Mouse (Mus musculus): ENCODE measurements around the gene Mybpc2. TPM values are rescaled to one million over a fixed set of nuclear protein-coding genes. Genes with fewer than 3 reads are reported as not detected.

The Mybpc2 gene
- polyA plus RNA-seq, 1 experiment: not detected

- Histone ChIP-seq H3K27ac (ENCODE audit: insufficient read depth, low read depth, low read length) (no peak overlapping the region), H3K4me1 (ENCODE audit: control insufficient read depth, insufficient read depth, low read length) (peaks cover 29% of the 10 kb centered on the region), H3K4me3 (ENCODE audit: insufficient read depth, low read depth, low read length) (no peak overlapping the region)
- TF ChIP-seq POLR2A (IDR thresholded peaks at IDR 0.05; ENCODE audit: insufficient read depth, low read depth, low read length) (no peak), CTCF (IDR thresholded peaks at IDR 0.05; ENCODE audit: insufficient read depth, low read depth, low read length) (no peak)
- 61% methylated on average over 13 of the region's 13 CpGs for WGBS
Measured at GRCm38 (mm10) chr7:44486927-44487575, 37.4 kb downstream of the Mybpc2 start.

- TF ChIP-seq POLR2A (IDR thresholded peaks at IDR 0.05; ENCODE audit: insufficient read depth, low read depth, low read length): no peak
- no peak for TF ChIP-seq CTCF (IDR thresholded peaks at IDR 0.05; ENCODE audit: insufficient read depth, low read depth, low read length)
- 76% methylated on average over 7 of the region's 7 CpGs for WGBS
- H3K27ac ChIP-seq (ENCODE audit: insufficient read depth, low read depth, low read length): no peak overlapping the region
- H3K4me1 ChIP-seq (ENCODE audit: control insufficient read depth, insufficient read depth, low read length): peaks cover 18% of the 10 kb centered on the region
- H3K4me3 ChIP-seq (ENCODE audit: insufficient read depth, low read depth, low read length): no peak overlapping the region
Measured at GRCm38 (mm10) chr7:44485572-44486195, 38.8 kb downstream of the Mybpc2 start.

- H3K4me3 ChIP-seq (ENCODE audit: insufficient read depth, low read depth, low read length): no peak overlapping the region
- H3K27ac ChIP-seq (ENCODE audit: insufficient read depth, low read depth, low read length): no peak overlapping the region
- 37% methylated on average over 5 of the region's 5 CpGs for whole genome bisulfite sequencing
- peaks cover 13% of the 10 kb centered on the region; the same call in 1 of the 2 replicates for H3K4me1 ChIP-seq (ENCODE audit: control insufficient read depth, insufficient read depth, low read length)
- no peak for TF ChIP-seq POLR2A (IDR thresholded peaks at IDR 0.05; ENCODE audit: insufficient read depth, low read depth, low read length)
- peak; percentile 37; the same call in 1 of the 2 replicates for TF ChIP-seq CTCF (IDR thresholded peaks at IDR 0.05; ENCODE audit: insufficient read depth, low read depth, low read length)
Measured at GRCm38 (mm10) chr7:44484841-44485571, 39.5 kb downstream of the Mybpc2 start.

GRCm38 (mm10) chr7:44484109-44484508, 40.3 kb downstream of the Mybpc2 start:
- 78% methylated on average over 1 of the region's 1 CpGs for WGBS
- Histone ChIP-seq H3K4me3 (ENCODE audit: insufficient read depth, low read depth, low read length) (no peak overlapping the region), H3K4me1 (ENCODE audit: control insufficient read depth, insufficient read depth, low read length) (peaks cover 10% of the 10 kb centered on the region; the same call in 1 of the 2 replicates), H3K27ac (ENCODE audit: insufficient read depth, low read depth, low read length) (no peak overlapping the region)
- TF ChIP-seq POLR2A (IDR thresholded peaks at IDR 0.05; ENCODE audit: insufficient read depth, low read depth, low read length): no peak

- 78% methylated on average over 3 of the region's 3 CpGs for WGBS
- H3K27ac ChIP-seq (ENCODE audit: insufficient read depth, low read depth, low read length): no peak overlapping the region
- no peak for TF ChIP-seq POLR2A (IDR thresholded peaks at IDR 0.05; ENCODE audit: insufficient read depth, low read depth, low read length)
- TF ChIP-seq CTCF (IDR thresholded peaks at IDR 0.05; ENCODE audit: insufficient read depth, low read depth, low read length): no peak
- no peak overlapping the region for H3K4me3 ChIP-seq (ENCODE audit: insufficient read depth, low read depth, low read length)
- H3K4me1 ChIP-seq (ENCODE audit: control insufficient read depth, insufficient read depth, low read length): peaks cover 10% of the 10 kb centered on the region; the same call in 1 of the 2 replicates
Measured at GRCm38 (mm10) chr7:44482836-44483435, 41.5 kb downstream of the Mybpc2 start.

GRCm38 (mm10) chr7:44475046-44475614, 49.3 kb downstream of the Mybpc2 start:
- Histone ChIP-seq H3K4me3 (ENCODE audit: insufficient read depth, low read depth, low read length) (no peak overlapping the region), H3K27ac (ENCODE audit: insufficient read depth, low read depth, low read length) (peak overlapping the region; percentile 4; the same call in 1 of the 2 replicates), H3K4me1 (ENCODE audit: control insufficient read depth, insufficient read depth, low read length) (peaks cover 22% of the 10 kb centered on the region)
- no peak for TF ChIP-seq CTCF (IDR thresholded peaks at IDR 0.05; ENCODE audit: insufficient read depth, low read depth, low read length)
- no peak for TF ChIP-seq POLR2A (IDR thresholded peaks at IDR 0.05; ENCODE audit: insufficient read depth, low read depth, low read length)
- 23% methylated on average over 5 of the region's 5 CpGs for WGBS

- H3K27ac ChIP-seq (ENCODE audit: insufficient read depth, low read depth, low read length): peak overlapping the region; percentile 53; the same call in 1 of the 2 replicates
- 30% methylated on average over 4 of the region's 4 CpGs for WGBS
Measured at GRCm38 (mm10) chr7:44474419-44474818, 50.0 kb downstream of the Mybpc2 start.

GRCm38 (mm10) chr7:44472961-44473646, 51.4 kb downstream of the Mybpc2 start:
- TF ChIP-seq CTCF (IDR thresholded peaks at IDR 0.05; ENCODE audit: insufficient read depth, low read depth, low read length) (no peak), POLR2A (IDR thresholded peaks at IDR 0.05; ENCODE audit: insufficient read depth, low read depth, low read length) (no peak)
- peak overlapping the region; percentile 57; the same call in 1 of the 2 replicates for H3K27ac ChIP-seq (ENCODE audit: insufficient read depth, low read depth, low read length)
- WGBS: 71% methylated on average over 9 of the region's 9 CpGs
- peaks cover 30% of the 10 kb centered on the region for H3K4me1 ChIP-seq (ENCODE audit: control insufficient read depth, insufficient read depth, low read length)
- no peak overlapping the region for H3K4me3 ChIP-seq (ENCODE audit: insufficient read depth, low read depth, low read length)

More at GRCm38 (mm10) chr7:44474419-44474818, 50.0 kb downstream of the Mybpc2 start:
- peaks cover 22% of the 10 kb centered on the region for H3K4me1 ChIP-seq (ENCODE audit: control insufficient read depth, insufficient read depth, low read length)
- no peak overlapping the region for H3K4me3 ChIP-seq (ENCODE audit: insufficient read depth, low read depth, low read length)
- TF ChIP-seq CTCF (IDR thresholded peaks at IDR 0.05; ENCODE audit: insufficient read depth, low read depth, low read length): no peak

Measured in olfactory bulb, adult 2 months (tissue).